Mouse (Mus musculus) spleen, adult 2 months (tissue): ENCODE results near the gene Kif13a. TPM values are rescaled to one million over a fixed set of nuclear protein-coding genes. Genes with fewer than 3 reads are reported as not detected.

Experiments
- DNase-seq, 2 experiments: peaks; one replicate each; pipeline versions ENCODE4 v3.0.0 to v3.0.0-alpha.2; 2012 to 2021; ENCODE audit warnings: low spot score in 2 of 2, low read depth in 1 of 2
- H3K27ac ChIP-seq: fragments of 200-500 bp; 2 replicates; pipeline ENCODE4 v1.5.1; 2012; ENCODE audit warnings: low read length, inconsistent platforms; ENCODE audit not compliant: insufficient read depth
- H3K27me3 ChIP-seq: fragments of 200-500 bp; 2 replicates; pipeline ENCODE4 v1.6.1; 2012; ENCODE audit warnings: mild to moderate bottlenecking, moderate library complexity, low read length, inconsistent platforms; ENCODE audit not compliant: control insufficient read depth, insufficient read depth
- H3K36me3 ChIP-seq: fragments of 200-500 bp; 2 replicates; pipeline ENCODE4 v1.6.1; 2012; ENCODE audit warnings: mild to moderate bottlenecking, low read length, inconsistent platforms; ENCODE audit not compliant: control insufficient read depth, insufficient read depth
- H3K4me1 ChIP-seq: fragments of 200-500 bp; 2 replicates; pipeline ENCODE4 v1.6.1; 2011; ENCODE audit warnings: inconsistent platforms; ENCODE audit not compliant: control insufficient read depth, insufficient read depth, insufficient read length
- H3K4me3 ChIP-seq: fragments of 200-500 bp; 2 replicates; pipeline ENCODE4 v1.5.1; 2011; ENCODE audit warnings: mild to moderate bottlenecking, inconsistent platforms; ENCODE audit not compliant: insufficient read depth, insufficient read length; ENCODE audit errors: extremely low read depth
- CTCF ChIP-seq: fragments of 200-500 bp; IDR thresholded peaks from 2 replicates; pipeline ENCODE4 v1.5.1; 2011; ENCODE audit warnings: mild to moderate bottlenecking, inconsistent platforms; ENCODE audit not compliant: insufficient read depth, insufficient read length, insufficient replicate concordance; ENCODE audit errors: extremely low read depth
- POLR2A ChIP-seq: fragments of 200-500 bp; IDR thresholded peaks from 2 replicates; pipeline ENCODE4 v1.6.1; 2011; ENCODE audit warnings: low read depth, low read length, inconsistent platforms
- WGBS: fragments of 180-500 bp; shearing (Covaris S2); methylation state at CpG from one replicate; pipeline ENCODE4 v1.1.7; 2018; 5-methylcytosine and 5-hydroxymethylcytosine counted together
- polyA plus RNA-seq: library from polyadenylated mRNA; depleted of rRNA; stranded (reverse); fragments of >200 nt; gene quantifications from 2 replicates; pipeline ENCODE4 v1.2.3, GENCODE M21; 2012

Gene Kif13a
- polyA plus RNA-seq, 1 experiment, result 5.6 TPM

DNA sequence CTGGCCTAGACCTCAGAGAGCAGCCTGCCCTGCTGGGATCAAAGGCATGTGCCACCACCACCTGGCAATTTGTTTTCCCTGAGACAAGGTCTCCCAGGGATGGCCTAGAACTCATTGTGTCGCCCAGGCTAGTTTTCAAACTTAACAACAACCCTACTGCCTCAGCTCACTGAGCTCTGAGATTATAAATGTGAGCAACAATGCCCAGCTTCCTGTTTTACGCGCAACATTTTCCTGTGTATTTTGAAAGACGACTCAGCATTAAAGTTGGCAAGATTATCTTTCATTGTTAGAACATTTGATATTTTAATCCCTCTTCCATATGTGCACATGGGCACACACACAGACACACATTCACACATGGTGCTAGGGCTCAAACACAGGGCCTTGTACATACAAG lies 192.2 kb downstream of the Kif13a start:
- Histone ChIP-seq H3K27me3 (no peaks in the 10 kb centered on the region), H3K4me1 (peaks cover 5% of the 10 kb centered on the region; the same call in 1 of the 2 replicates), H3K27ac (peak overlapping the region; percentile 71), H3K36me3 (no peaks in the 10 kb centered on the region), H3K4me3 (peak overlapping the region; percentile 19; the same call in 1 of the 2 replicates)
- 14% methylated on average over 4 of the region's 4 CpGs for WGBS
- peak in 1 of 2 experiments; percentile 25 for DNase-seq
- no peak for TF ChIP-seq CTCF
- TF ChIP-seq POLR2A, result no peak; the same call in 1 of the 2 replicates

DNA sequence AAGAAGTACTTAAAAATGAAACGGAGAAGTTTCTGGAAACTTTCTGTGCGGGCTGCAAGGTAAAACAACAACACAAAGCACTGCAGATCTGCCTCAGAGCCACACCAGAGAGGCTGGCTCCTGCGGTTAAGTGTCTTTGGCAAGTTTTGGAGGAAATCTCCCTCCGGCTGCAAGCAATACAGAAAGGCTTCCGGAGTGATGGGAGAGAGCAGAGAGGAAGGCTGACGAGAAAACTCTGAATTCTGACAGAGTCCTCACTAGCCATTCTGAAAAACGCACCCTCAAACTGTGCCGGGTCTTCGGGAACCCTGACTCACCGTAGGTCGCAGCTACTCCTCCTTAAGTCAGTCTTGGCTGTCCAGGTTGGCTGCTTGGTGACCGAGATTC lies 193.2 kb downstream of the Kif13a start:
- TF ChIP-seq POLR2A (peak; percentile 31; the same call in 1 of the 2 replicates), CTCF (no peak)
- DNase-seq, result peak in 1 of 2 experiments; percentile 43
- Histone ChIP-seq H3K27me3 (no peaks in the 10 kb centered on the region), H3K4me1 (peaks cover 5% of the 10 kb centered on the region; the same call in 1 of the 2 replicates), H3K4me3 (peak overlapping the region; percentile 56), H3K36me3 (no peaks in the 10 kb centered on the region), H3K27ac (peak overlapping the region; percentile 93)
- WGBS, result under 1% methylated on average over 12 of the region's 12 CpGs

DNA sequence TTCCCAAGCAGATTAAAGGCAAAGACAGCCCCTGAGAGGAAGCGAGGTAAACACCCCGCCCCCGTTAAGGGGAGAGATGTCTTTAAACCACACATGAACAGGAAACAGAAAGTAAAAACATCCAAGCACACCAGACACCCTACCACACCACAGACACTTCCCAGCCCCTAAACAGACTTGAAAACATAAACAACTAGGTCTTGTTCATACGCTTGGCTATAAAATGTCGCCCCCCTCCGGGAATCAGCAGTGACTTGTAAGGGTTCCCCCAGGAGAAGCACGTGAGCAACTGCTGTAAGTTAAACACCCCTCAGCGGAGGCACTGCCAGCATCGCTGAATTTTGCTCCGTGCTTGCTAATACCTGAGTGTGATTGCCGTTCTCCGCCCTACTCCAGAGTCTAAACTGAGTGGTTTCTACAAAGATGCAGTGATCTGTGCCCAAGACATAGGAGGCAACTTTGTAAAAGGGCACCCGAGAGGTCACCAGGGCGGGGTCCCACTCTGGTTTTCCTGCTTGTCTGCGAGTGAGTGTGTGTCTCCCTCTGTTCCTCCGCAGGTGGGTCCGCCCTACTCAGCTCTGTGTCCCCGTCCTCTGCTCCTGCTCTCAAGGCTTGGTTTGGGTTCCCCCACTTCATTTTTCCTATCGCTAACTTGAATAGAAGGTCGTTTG lies 193.7 kb downstream of the Kif13a start:
- under 1% methylated on average over 20 of the region's 20 CpGs for WGBS
- TF ChIP-seq CTCF (no peak), POLR2A (peak; percentile 39)
- Histone ChIP-seq H3K4me3 (peak overlapping the region; percentile 56), H3K36me3 (no peaks in the 10 kb centered on the region), H3K4me1 (peaks cover 5% of the 10 kb centered on the region; the same call in 1 of the 2 replicates), H3K27me3 (no peaks in the 10 kb centered on the region), H3K27ac (peak overlapping the region; percentile 93)
- DNase-seq, result peak; percentile 69 to 70

DNA sequence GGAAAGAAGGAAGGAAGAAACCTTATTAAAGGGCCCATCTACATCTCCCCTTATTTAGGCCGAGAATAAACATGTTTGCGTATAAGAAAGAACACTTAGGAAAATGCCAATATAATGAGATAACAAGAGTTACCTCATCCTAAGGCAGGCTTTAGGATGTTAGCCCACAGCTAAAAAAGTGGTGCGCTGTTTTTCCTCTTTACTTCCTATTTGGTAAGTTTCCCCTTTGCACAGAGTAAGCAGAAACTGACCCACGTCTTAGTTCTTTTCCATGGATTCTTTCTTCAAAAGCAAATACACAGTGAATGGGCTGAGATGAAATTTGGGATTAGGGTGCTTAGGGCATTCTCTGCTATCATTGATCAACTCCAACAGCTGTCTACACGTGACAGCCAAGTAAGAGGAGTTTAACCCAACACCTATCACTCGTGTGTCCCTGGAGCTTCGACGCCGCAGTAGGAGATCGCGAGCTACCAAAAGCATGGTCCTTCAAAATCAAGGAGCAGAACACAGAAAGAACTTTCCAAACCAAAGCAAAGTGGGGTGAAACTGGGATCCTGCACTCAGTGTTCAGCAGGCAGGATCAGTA lies 194.4 kb downstream of the Kif13a start:
- no peak for DNase-seq
- 18% methylated on average over 11 of the region's 11 CpGs for WGBS
- no peaks in the 10 kb centered on the region for H3K27me3 ChIP-seq
- no peaks in the 10 kb centered on the region for H3K36me3 ChIP-seq
- TF ChIP-seq POLR2A (no peak), CTCF (no peak)
- H3K4me1 ChIP-seq, result peaks cover 5% of the 10 kb centered on the region; the same call in 1 of the 2 replicates
- peak overlapping the region; percentile 56; the same call in 1 of the 2 replicates for H3K4me3 ChIP-seq
- H3K27ac ChIP-seq, result peak overlapping the region; percentile 93

DNA sequence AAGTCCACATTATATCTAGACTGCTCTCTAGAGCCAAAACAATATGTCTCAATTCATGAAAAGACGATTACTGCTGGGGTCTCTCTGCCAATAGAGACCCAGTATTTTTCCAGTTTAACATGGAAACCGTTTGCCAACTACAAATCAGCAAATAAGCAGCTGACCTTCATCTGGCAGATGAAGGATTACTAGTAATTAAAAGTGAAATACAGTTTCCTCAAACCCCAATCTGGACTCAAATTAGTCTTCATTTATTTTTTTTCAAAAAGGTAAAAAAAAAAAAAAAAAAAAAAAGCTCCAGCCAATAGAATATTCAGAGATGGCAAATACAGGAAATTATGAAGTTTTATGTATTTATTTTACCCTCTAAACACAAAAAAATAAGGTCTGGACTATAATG lies 199.7 kb downstream of the Kif13a start:
- H3K27me3 ChIP-seq, result no peaks in the 10 kb centered on the region
- no peaks in the 10 kb centered on the region for H3K36me3 ChIP-seq
- TF ChIP-seq CTCF, result no peak
- no peak for TF ChIP-seq POLR2A
- WGBS, result 86% methylated on average over 2 of the region's 2 CpGs
- H3K4me3 ChIP-seq, result no peak overlapping the region
- H3K27ac ChIP-seq, result no peak overlapping the region
- H3K4me1 ChIP-seq, result peaks cover 2% of the 10 kb centered on the region; the same call in 1 of the 2 replicates
- DNase-seq, result no peak

DNA sequence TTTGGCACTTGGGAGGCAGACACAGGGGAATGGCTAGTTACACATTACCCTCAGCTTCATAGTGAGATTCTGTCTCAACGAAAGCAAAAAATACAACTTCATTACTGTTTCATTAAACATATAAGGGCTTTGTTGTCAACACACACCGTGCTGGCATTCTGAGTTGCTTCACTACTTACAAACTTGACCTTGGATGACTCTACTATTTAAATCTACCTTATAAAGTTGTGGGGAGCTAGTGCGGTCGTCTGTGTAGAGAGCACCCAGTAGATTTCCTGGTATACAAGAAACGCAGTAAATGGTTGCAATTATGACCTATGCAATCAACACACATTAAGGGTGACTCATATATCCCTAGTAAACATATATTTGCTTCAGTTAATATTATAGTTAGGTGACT lies 201.3 kb downstream of the Kif13a start:
- H3K4me3 ChIP-seq, result peak overlapping the region; percentile 65
- no peak for DNase-seq
- peaks cover 2% of the 10 kb centered on the region; the same call in 1 of the 2 replicates for H3K4me1 ChIP-seq
- no peaks in the 10 kb centered on the region for H3K27me3 ChIP-seq
- no peaks in the 10 kb centered on the region for H3K36me3 ChIP-seq
- 32% methylated on average over 5 of the region's 5 CpGs for WGBS
- peak overlapping the region; percentile 54 for H3K27ac ChIP-seq
- no peak for TF ChIP-seq POLR2A
- no peak for TF ChIP-seq CTCF

DNA sequence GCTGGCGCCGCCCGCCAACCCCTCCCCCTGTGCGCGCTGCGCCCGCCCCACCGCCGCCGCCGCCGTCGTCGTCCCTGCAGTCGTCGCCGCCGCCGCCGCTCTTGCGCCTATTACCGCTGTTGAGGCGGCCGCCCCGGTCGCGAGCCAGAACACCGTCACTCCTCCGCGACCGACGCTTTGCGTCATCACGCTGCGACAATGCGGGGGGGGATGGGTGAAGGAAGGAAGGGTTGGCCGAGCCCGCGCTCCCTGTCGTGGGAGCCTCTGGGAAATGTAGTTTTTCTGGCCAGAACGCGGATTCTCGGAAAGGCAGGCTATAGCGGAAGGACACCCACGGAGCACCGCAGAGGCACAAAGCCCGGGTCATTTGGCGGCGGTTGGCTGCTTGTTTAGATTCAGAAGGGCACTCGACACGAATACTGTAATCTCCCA lies 201.8 kb downstream of the Kif13a start, which contains the start of gene Nup153:
Gene Nup153 (minus strand): TSS at position 104 of the 432 bp plus-strand sequence.
- H3K4me3 ChIP-seq, result peak within 1 kb of the TSS; percentile 85
- no peak for TF ChIP-seq CTCF
- peak; percentile 30 for TF ChIP-seq POLR2A
- H3K27me3 ChIP-seq, result no peaks in the 10 kb centered on the region
- peaks cover 2% of the 10 kb centered on the region; the same call in 1 of the 2 replicates for H3K4me1 ChIP-seq
- DNase-seq, result peak; percentile 96 to 99
- WGBS, result under 1% methylated on average over 50 of the region's 51 CpGs
- H3K27ac ChIP-seq, result peak within 1 kb of the TSS; percentile 93
- H3K36me3 ChIP-seq, result no peaks in the 10 kb centered on the region
